Mouse (Mus musculus) liver, adult 2 months (tissue): Measurements from ENCODE around the gene Ip6k1. TPM values are rescaled to one million over a fixed set of nuclear protein-coding genes. Genes with fewer than 3 reads are reported as not detected.
A peak's percentile ranks its signal among the peaks of the same experiment; 100 is the strongest.

Source experiments
- DNase-seq: peaks from one replicate; pipeline ENCODE4 v3.0.0-alpha.2; 2011; ENCODE audit warnings: low read depth, low spot score; ENCODE audit errors: extremely low read depth
- H3K27ac ChIP-seq: fragments of 200-500 bp; replicated peaks from 2 replicates; pipeline ENCODE4 v1.5.1; 2012; ENCODE audit warnings: low read depth, mild to moderate bottlenecking, control low read depth, inconsistent platforms, low read length; ENCODE audit not compliant: insufficient read depth
- H3K27me3 ChIP-seq: fragments of 200-500 bp; 2 replicates; pipeline ENCODE4 v1.6.1; 2012; ENCODE audit warnings: mild to moderate bottlenecking, moderate library complexity, low read length, inconsistent platforms; ENCODE audit not compliant: control insufficient read depth, insufficient read depth
- H3K36me3 ChIP-seq: fragments of 200-500 bp; 2 replicates; pipeline ENCODE4 v1.6.1; 2012; ENCODE audit warnings: low read length, inconsistent platforms; ENCODE audit not compliant: control insufficient read depth, insufficient read depth
- H3K4me1 ChIP-seq: fragments of 200-500 bp; 2 replicates; pipeline ENCODE4 v1.6.1; 2011; ENCODE audit warnings: low read length; ENCODE audit not compliant: control insufficient read depth, insufficient read depth
- H3K4me3 ChIP-seq: fragments of 200-500 bp; 2 replicates; pipeline ENCODE4 v1.5.1; 2011; ENCODE audit warnings: low read depth, mild to moderate bottlenecking, control low read depth, low read length, moderate library complexity; ENCODE audit not compliant: insufficient read depth
- H3K79me2 ChIP-seq: fragments of 200-500 bp; 2 replicates; pipeline ENCODE4 v1.6.1; 2012; ENCODE audit warnings: inconsistent platforms, mild to moderate bottlenecking, low read length, moderate library complexity; ENCODE audit not compliant: control insufficient read depth, insufficient read depth
- H3K9ac ChIP-seq: fragments of 200-500 bp; 2 replicates; pipeline ENCODE4 v1.6.1; 2012; ENCODE audit warnings: low read depth, mild to moderate bottlenecking, control low read depth, inconsistent platforms, low read length
- CTCF ChIP-seq: fragments of 200-500 bp; IDR thresholded peaks from 2 replicates; pipeline ENCODE4 v1.5.1; 2011; ENCODE audit warnings: low read depth, low read length, control low read depth
- POLR2A ChIP-seq: fragments of 200-500 bp; IDR thresholded peaks from 2 replicates; pipeline ENCODE4 v1.6.1; 2011; ENCODE audit warnings: low read length, control low read depth; ENCODE audit not compliant: insufficient read depth; ENCODE audit errors: extremely low read depth
- WGBS: fragments of 180-500 bp; shearing (Covaris S2); methylation state at CpG from one replicate; pipeline ENCODE4 v1.1.7; 2018; 5-methylcytosine and 5-hydroxymethylcytosine counted together
- polyA plus RNA-seq: library from polyadenylated mRNA; depleted of rRNA; stranded (reverse); fragments of >200 nt; gene quantifications from 2 replicates; pipeline ENCODE4 v1.2.3, GENCODE M21; 2012
- total RNA-seq: library from RNA; depleted of rRNA; stranded (reverse); fragments of >200 nt; gene quantifications from 2 replicates; pipeline ENCODE4 v1.2.3, GENCODE M21; 2014

The Ip6k1 gene
- total and polyA plus RNA-seq, 2 experiments = 40.1 to 46.3 TPM

GRCm38 (mm10) chr9:108053665-108054225 is 51.4 kb downstream of the Ip6k1 start:
- no peak overlapping the region for H3K9ac ChIP-seq
- 66% methylated on average over 15 of the region's 15 CpGs for WGBS
- no peaks in the 10 kb centered on the region for H3K27me3 ChIP-seq
- H3K36me3 ChIP-seq = peaks cover 4% of the 10 kb centered on the region; the same call in 1 of the 2 replicates
- peaks cover 4% of the 10 kb centered on the region; the same call in 1 of the 2 replicates for H3K79me2 ChIP-seq
- no peak overlapping the region for H3K4me3 ChIP-seq
- H3K4me1 ChIP-seq = peaks cover 39% of the 10 kb centered on the region
- peak; percentile 74 for DNase-seq
- H3K27ac ChIP-seq = no peak overlapping the region
- no peak for TF ChIP-seq CTCF
- TF ChIP-seq POLR2A = no peak

DNA sequence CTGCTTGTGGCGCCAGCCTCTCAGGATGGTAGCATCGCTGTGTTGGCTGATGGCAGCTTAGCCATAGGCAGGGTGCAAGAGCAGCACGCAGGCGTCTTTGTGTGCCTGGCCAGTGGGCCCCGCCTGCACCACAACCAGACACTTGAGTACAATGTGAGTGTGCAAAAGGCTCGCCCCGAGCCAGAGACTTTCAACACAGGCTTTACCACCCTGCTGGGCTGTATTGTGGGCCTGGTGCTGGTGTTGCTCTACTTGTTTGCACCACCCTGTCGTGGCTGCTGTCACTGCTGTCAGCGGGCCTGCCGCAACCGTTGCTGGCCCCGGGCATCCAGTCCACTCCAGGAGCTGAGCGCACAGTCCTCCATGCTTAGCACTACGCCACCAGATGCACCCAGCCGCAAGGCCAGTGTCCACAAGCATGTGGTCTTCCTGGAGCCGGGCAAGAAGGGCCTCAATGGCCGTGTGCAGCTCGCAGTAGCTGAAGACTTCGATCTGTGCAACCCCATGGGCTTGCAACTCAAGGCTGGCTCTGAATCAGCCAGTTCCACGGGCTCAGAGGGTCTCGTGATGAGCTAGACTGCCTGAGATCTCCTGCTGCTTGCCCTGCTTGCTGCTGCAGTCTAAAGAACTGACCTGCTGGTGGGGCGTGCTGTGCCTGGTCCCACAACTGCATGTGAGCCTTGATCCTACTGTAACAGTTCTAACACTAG is 52.2 kb downstream of the Ip6k1 start:
- H3K4me1 ChIP-seq = peaks cover 39% of the 10 kb centered on the region

GRCm38 (mm10) chr9:108055061-108055460 is 52.8 kb downstream of the Ip6k1 start:
- WGBS = 75% methylated on average over 1 of the region's 1 CpGs

More for the DNA sequence above, 52.2 kb downstream of the Ip6k1 start:
- no peak for DNase-seq
- peaks cover 5% of the 10 kb centered on the region; the same call in 1 of the 2 replicates for H3K36me3 ChIP-seq
- WGBS = 95% methylated on average over 22 of the region's 22 CpGs
- no peak overlapping the region for H3K9ac ChIP-seq
- H3K4me3 ChIP-seq = no peak overlapping the region
- H3K27me3 ChIP-seq = no peaks in the 10 kb centered on the region
- TF ChIP-seq CTCF = no peak
- no peak for TF ChIP-seq POLR2A
- no peak overlapping the region for H3K27ac ChIP-seq
- peaks cover 1% of the 10 kb centered on the region; the same call in 1 of the 2 replicates for H3K79me2 ChIP-seq

GRCm38 (mm10) chr9:108055661-108056237 is 53.4 kb downstream of the Ip6k1 start:
- H3K4me1 ChIP-seq = peaks cover 29% of the 10 kb centered on the region
- no peak overlapping the region for H3K4me3 ChIP-seq
- 73% methylated on average over 6 of the region's 6 CpGs for WGBS
- H3K36me3 ChIP-seq = peaks cover 5% of the 10 kb centered on the region; the same call in 1 of the 2 replicates
- no peaks in the 10 kb centered on the region for H3K27me3 ChIP-seq
- no peak for TF ChIP-seq CTCF
- TF ChIP-seq POLR2A = no peak
- no peak overlapping the region for H3K27ac ChIP-seq
- H3K79me2 ChIP-seq = no peaks in the 10 kb centered on the region
- DNase-seq = no peak
- no peak overlapping the region for H3K9ac ChIP-seq

More at GRCm38 (mm10) chr9:108055061-108055460, 52.8 kb downstream of the Ip6k1 start:
- no peak for DNase-seq
- Histone ChIP-seq H3K79me2 (no peaks in the 10 kb centered on the region), H3K27ac (no peak overlapping the region), H3K4me3 (no peak overlapping the region), H3K27me3 (no peaks in the 10 kb centered on the region), H3K9ac (no peak overlapping the region), H3K4me1 (peaks cover 34% of the 10 kb centered on the region), H3K36me3 (peaks cover 5% of the 10 kb centered on the region; the same call in 1 of the 2 replicates)
- no peak for TF ChIP-seq POLR2A
- no peak for TF ChIP-seq CTCF

GRCm38 (mm10) chr9:108056361-108057261 is 54.3 kb downstream of the Ip6k1 start:
- H3K4me3 ChIP-seq = no peak overlapping the region
- peaks cover 26% of the 10 kb centered on the region for H3K4me1 ChIP-seq
- no peak for DNase-seq
- H3K27ac ChIP-seq = peak overlapping the region; percentile 61
- no peak for TF ChIP-seq POLR2A
- TF ChIP-seq CTCF = no peak
- 78% methylated on average over 28 of the region's 28 CpGs for WGBS
- H3K79me2 ChIP-seq = no peaks in the 10 kb centered on the region
- no peaks in the 10 kb centered on the region for H3K27me3 ChIP-seq
- peaks cover 5% of the 10 kb centered on the region; the same call in 1 of the 2 replicates for H3K36me3 ChIP-seq
- H3K9ac ChIP-seq = no peak overlapping the region
